In genomic region chr6:33872192-33872591, GRCm38 (mm10) we compare ENCODE assay signal across 16 mouse cellular contexts.
DNase-seq lines count a peak whose midpoint lies in the region; ATAC-seq lines count a peak whose summit lies in the region.
"Had no signal": no experiment of that assay in that cellular context is flagged by ENCODE, and none has a peak within 500 bp of the region (broad histone marks: within the 10 kb centered on the region; RNA-seq: fewer than 3 reads in every experiment).

No protein-coding gene starts in this region.

- H3K9ac ChIP-seq in forebrain, embryonic 15.5 days (replicated peaks) = no peak overlapping the region
- no peak overlapping the region for H3K9ac ChIP-seq in forebrain, embryonic 12.5 days
- no peak overlapping the region for H3K9ac ChIP-seq in hindbrain, embryonic 14.5 days
- no peak overlapping the region for H3K9ac ChIP-seq in hindbrain, embryonic 16.5 days (ENCODE audit: low read depth, low read length)
- no peak overlapping the region for H3K9ac ChIP-seq in midbrain, embryonic 12.5 days (replicated peaks)
- no peak overlapping the region for H3K9ac ChIP-seq in neural tube, embryonic 14.5 days (replicated peaks; ENCODE audit: low read depth, low read length)
- H3K9ac ChIP-seq: forebrain, postnatal 0 days; neural tube, embryonic 12.5 days had no signal

- H3K9me3 ChIP-seq in forebrain, embryonic 15.5 days = no peaks in the 10 kb centered on the region
- H3K9me3 ChIP-seq in forebrain, embryonic 12.5 days = no peaks in the 10 kb centered on the region
- H3K9me3 ChIP-seq in hindbrain, embryonic 14.5 days (ENCODE audit: control insufficient read depth, low read length) = no peaks in the 10 kb centered on the region
- no peaks in the 10 kb centered on the region for H3K9me3 ChIP-seq in hindbrain, embryonic 16.5 days (ENCODE audit: control insufficient read depth, low read length)
- no peaks in the 10 kb centered on the region for H3K9me3 ChIP-seq in midbrain, embryonic 12.5 days
- H3K9me3 ChIP-seq in midbrain, embryonic 10.5 days (replicated peaks) = no peaks in the 10 kb centered on the region
- no peaks in the 10 kb centered on the region for H3K9me3 ChIP-seq in neural tube, embryonic 14.5 days (ENCODE audit: control insufficient read depth, low read length)
- H3K9me3 ChIP-seq: neural tube, embryonic 12.5 days had no signal

- H3K4me1 ChIP-seq in forebrain, embryonic 15.5 days = peaks cover 57% of the 10 kb centered on the region
- peaks cover 49% of the 10 kb centered on the region for H3K4me1 ChIP-seq in forebrain, embryonic 12.5 days
- H3K4me1 ChIP-seq in hindbrain, embryonic 14.5 days (replicated peaks; ENCODE audit: control insufficient read depth, insufficient read depth, low read length) = peaks cover 22% of the 10 kb centered on the region
- peaks cover 5% of the 10 kb centered on the region for H3K4me1 ChIP-seq in hindbrain, embryonic 16.5 days (ENCODE audit: control insufficient read depth, insufficient read depth, low read depth, low read length)
- H3K4me1 ChIP-seq in midbrain, embryonic 12.5 days = peaks cover 39% of the 10 kb centered on the region
- peaks cover 38% of the 10 kb centered on the region for H3K4me1 ChIP-seq in midbrain, embryonic 10.5 days
- peaks cover 7% of the 10 kb centered on the region for H3K4me1 ChIP-seq in neural tube, embryonic 14.5 days (ENCODE audit: control insufficient read depth, insufficient read depth, low read length)

- DNase-seq in hindbrain, embryonic 14.5 days (ENCODE audit: low spot score) = no peak
- no peak for DNase-seq in midbrain, embryonic 10.5 days (ENCODE audit: low spot score)
- no peak for DNase-seq in frontal cortex, postnatal 36 days (ENCODE audit: low spot score in 2 of 2)
- DNase-seq: adrenal gland, adult 8-10 months; B cell, adult 2 months; cerebellum, adult 18-20 months; forebrain, postnatal 0 days; lung, adult 2 months; thymus, adult 18-20 months had no signal

- no peak overlapping the region for H3K4me3 ChIP-seq in forebrain, embryonic 15.5 days
- no peak overlapping the region for H3K4me3 ChIP-seq in forebrain, embryonic 12.5 days (replicated peaks)
- H3K4me3 ChIP-seq in hindbrain, embryonic 14.5 days (replicated peaks; ENCODE audit: low read length) = no peak overlapping the region
- H3K4me3 ChIP-seq in hindbrain, embryonic 16.5 days (ENCODE audit: low read length) = no peak overlapping the region
- H3K4me3 ChIP-seq in midbrain, embryonic 12.5 days = no peak overlapping the region
- no peak overlapping the region for H3K4me3 ChIP-seq in midbrain, embryonic 10.5 days
- H3K4me3 ChIP-seq in neural tube, embryonic 14.5 days (ENCODE audit: low read depth, low read length) = no peak overlapping the region
- H3K4me3 ChIP-seq: neural tube, embryonic 12.5 days had no signal

- H3K27me3 ChIP-seq in forebrain, embryonic 15.5 days = no peaks in the 10 kb centered on the region
- no peaks in the 10 kb centered on the region for H3K27me3 ChIP-seq in forebrain, embryonic 12.5 days
- H3K27me3 ChIP-seq in hindbrain, embryonic 14.5 days (ENCODE audit: control insufficient read depth, insufficient read depth, low read length) = no peaks in the 10 kb centered on the region
- no peaks in the 10 kb centered on the region for H3K27me3 ChIP-seq in hindbrain, embryonic 16.5 days (replicated peaks; ENCODE audit: control insufficient read depth, insufficient read depth, low read length)
- H3K27me3 ChIP-seq in midbrain, embryonic 12.5 days = no peaks in the 10 kb centered on the region
- no peaks in the 10 kb centered on the region for H3K27me3 ChIP-seq in midbrain, embryonic 10.5 days (ENCODE audit: low read depth, poor library complexity, severe bottlenecking)
- no peaks in the 10 kb centered on the region for H3K27me3 ChIP-seq in neural tube, embryonic 14.5 days (ENCODE audit: control insufficient read depth, insufficient read depth, low read length)
- H3K27me3 ChIP-seq: neural tube, embryonic 12.5 days had no signal

- 21% methylated on average over 1 of the region's 1 CpGs for WGBS in forebrain, embryonic 15.5 days
- 26% methylated on average over 1 of the region's 1 CpGs for WGBS in forebrain, embryonic 12.5 days
- 16% methylated on average over 1 of the region's 1 CpGs for WGBS in hindbrain, embryonic 14.5 days
- WGBS in hindbrain, embryonic 16.5 days = 23% methylated on average over 1 of the region's 1 CpGs
- 24% methylated on average over 1 of the region's 1 CpGs for WGBS in midbrain, embryonic 12.5 days
- 52% methylated on average over 1 of the region's 1 CpGs for WGBS in midbrain, embryonic 10.5 days
- WGBS in neural tube, embryonic 14.5 days = 24% methylated on average over 1 of the region's 1 CpGs

- H3K4me2 ChIP-seq in forebrain, embryonic 15.5 days (replicated peaks) = no peak overlapping the region
- H3K4me2 ChIP-seq in forebrain, embryonic 12.5 days = no peak overlapping the region
- H3K4me2 ChIP-seq in hindbrain, embryonic 14.5 days (replicated peaks) = no peak overlapping the region
- no peak overlapping the region for H3K4me2 ChIP-seq in hindbrain, embryonic 16.5 days (ENCODE audit: low read length)
- no peak overlapping the region for H3K4me2 ChIP-seq in midbrain, embryonic 12.5 days (replicated peaks)
- H3K4me2 ChIP-seq in neural tube, embryonic 14.5 days (ENCODE audit: low read depth, low read length) = no peak overlapping the region
- H3K4me2 ChIP-seq: neural tube, embryonic 12.5 days had no signal

- ATAC-seq in forebrain, embryonic 15.5 days (replicated peaks) = no peak
- no peak for ATAC-seq in forebrain, embryonic 12.5 days (ENCODE audit: low FRiP score)
- no peak for ATAC-seq in hindbrain, embryonic 14.5 days (ENCODE audit: low FRiP score)
- no peak for ATAC-seq in hindbrain, embryonic 16.5 days
- ATAC-seq in midbrain, embryonic 12.5 days (ENCODE audit: low FRiP score, low read depth) = no peak
- ATAC-seq in neural tube, embryonic 14.5 days (ENCODE audit: low read depth) = peak; percentile 51; the same call in 1 of the 2 replicates
- ATAC-seq: forebrain, postnatal 0 days had no signal

- H3K36me3 ChIP-seq in forebrain, embryonic 15.5 days = no peaks in the 10 kb centered on the region
- no peaks in the 10 kb centered on the region for H3K36me3 ChIP-seq in forebrain, embryonic 12.5 days (replicated peaks)
- H3K36me3 ChIP-seq in hindbrain, embryonic 14.5 days (replicated peaks; ENCODE audit: control insufficient read depth, insufficient read depth) = no peaks in the 10 kb centered on the region
- H3K36me3 ChIP-seq in hindbrain, embryonic 16.5 days (ENCODE audit: control insufficient read depth, insufficient read depth, low read length) = no peaks in the 10 kb centered on the region
- no peaks in the 10 kb centered on the region for H3K36me3 ChIP-seq in midbrain, embryonic 12.5 days
- no peaks in the 10 kb centered on the region for H3K36me3 ChIP-seq in midbrain, embryonic 10.5 days
- no peaks in the 10 kb centered on the region for H3K36me3 ChIP-seq in neural tube, embryonic 14.5 days (ENCODE audit: control insufficient read depth, insufficient read depth, low read length)
- H3K36me3 ChIP-seq: neural tube, embryonic 12.5 days had no signal

- peak overlapping the region; percentile 69; the same call in 1 of the 2 replicates for H3K27ac ChIP-seq in forebrain, embryonic 15.5 days (replicated peaks)
- no peak overlapping the region for H3K27ac ChIP-seq in forebrain, embryonic 12.5 days
- 0 out of 2 replicates have a peak overlapping the region, but pooled peaks have one; percentile 51 for H3K27ac ChIP-seq in hindbrain, embryonic 14.5 days
- H3K27ac ChIP-seq in hindbrain, embryonic 16.5 days (ENCODE audit: low read depth, low read length) = no peak overlapping the region
- 0 out of 2 replicates have a peak overlapping the region, but pooled peaks have one; percentile 3 for H3K27ac ChIP-seq in midbrain, embryonic 12.5 days (replicated peaks)
- H3K27ac ChIP-seq in midbrain, embryonic 10.5 days (replicated peaks) = no peak overlapping the region; the same call in 1 of the 2 replicates
- no peak overlapping the region for H3K27ac ChIP-seq in neural tube, embryonic 14.5 days (ENCODE audit: low read depth, low read length)
- H3K27ac ChIP-seq: macrophage; neural tube, embryonic 12.5 days had no signal

Comparison
In these comparisons a context has a peak if more than half of its experiments do, and no peak if none do; other contexts are left out.
1. H3K27ac ChIP-seq: peak in forebrain, embryonic 15.5 days (single experiment), hindbrain, embryonic 14.5 days (single experiment) and midbrain, embryonic 12.5 days (single experiment); none in forebrain, embryonic 12.5 days (single experiment), hindbrain, embryonic 16.5 days (single experiment), midbrain, embryonic 10.5 days (single experiment) and neural tube, embryonic 14.5 days (single experiment).